Mouse (Mus musculus) limb, embryonic 15.5 days (tissue): ENCODE measurements around the gene Tacc3. TPM values are rescaled to one million over a fixed set of nuclear protein-coding genes. Genes with fewer than 3 reads are reported as not detected.

Experiments
- ATAC-seq: fragments of 200-750 bp; cut with Nextera tagmentation; 2 replicates; pipeline ENCODE4 v1.8.0; 2017; ENCODE audit warnings: low read depth, moderate TSS enrichment; ENCODE audit not compliant: insufficient number of reproducible peaks, low FRiP score, low TSS enrichment
- H3K27ac ChIP-seq: fragments of 300-500 bp; sonication (generic); 2 replicates; pipeline ENCODE4 v1.5.1; 2015; ENCODE audit warnings: moderate library complexity, mild to moderate bottlenecking, inconsistent platforms
- H3K27me3 ChIP-seq: fragments of 300-500 bp; sonication (generic); 2 replicates; pipeline ENCODE4 v1.6.1; 2015; ENCODE audit warnings: inconsistent platforms
- H3K36me3 ChIP-seq: fragments of 300-500 bp; sonication (generic); 2 replicates; pipeline ENCODE4 v1.6.1; 2015; ENCODE audit warnings: inconsistent platforms
- H3K4me1 ChIP-seq: fragments of 300-500 bp; sonication (generic); 2 replicates; pipeline ENCODE4 v1.6.1; 2015; ENCODE audit warnings: inconsistent platforms
- H3K4me2 ChIP-seq: fragments of 300-500 bp; sonication (generic); 2 replicates; pipeline ENCODE4 v1.6.1; 2015; ENCODE audit warnings: mild to moderate bottlenecking, inconsistent platforms
- H3K4me3 ChIP-seq: fragments of 300-500 bp; sonication (generic); 2 replicates; pipeline ENCODE4 v1.5.1; 2015; ENCODE audit warnings: mild to moderate bottlenecking, inconsistent platforms
- H3K9ac ChIP-seq: fragments of 300-500 bp; sonication (generic); 2 replicates; pipeline ENCODE4 v1.6.1; 2015; ENCODE audit warnings: inconsistent platforms
- H3K9me3 ChIP-seq: fragments of 300-500 bp; sonication (generic); 2 replicates; pipeline ENCODE4 v1.6.1; 2016; ENCODE audit warnings: inconsistent platforms
- WGBS: fragments of 180-500 bp; shearing (Covaris S2); methylation state at CpG from one replicate; pipeline ENCODE4 v1.1.7; 2015; 5-methylcytosine and 5-hydroxymethylcytosine counted together
- polyA plus RNA-seq: library from polyadenylated mRNA; unstranded; fragments of >200 nt; fragmentation: Nextera tagmentation; extraction: Ambion mirVana; gene quantifications from 2 replicates; pipeline ENCODE4 v1.2.1, GENCODE M21; 2015

Gene Tacc3
- 150 and 151 TPM in 2 replicates for polyA plus RNA-seq

GRCm38 (mm10) chr5:33657787-33658663, at the start of gene Tacc3, which contains the start of gene Tmem129:
Gene Tacc3 (plus strand): TSS chr5:33658128.
Gene Tmem129 (minus strand): TSS chr5:33658416.
- ATAC-seq: peak; percentile 98

DNA sequence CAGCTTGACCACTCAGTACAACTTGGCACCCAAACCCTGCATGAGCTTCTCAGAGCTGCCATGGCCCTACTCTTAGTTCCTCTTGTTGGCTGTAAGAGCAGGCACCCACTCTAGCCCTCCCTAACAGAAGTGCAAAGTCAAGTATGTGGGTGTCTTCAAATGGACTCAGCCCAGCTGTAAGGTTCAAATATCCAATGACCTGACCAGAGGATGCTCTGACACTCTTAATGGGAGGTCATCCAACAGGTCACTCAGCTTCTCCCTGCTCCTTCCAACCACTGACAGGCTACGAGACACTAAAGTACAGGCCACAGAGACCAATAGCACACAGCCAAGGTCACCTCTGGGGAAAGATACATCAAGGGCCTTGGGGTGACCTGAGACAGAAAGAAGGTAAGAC, 48.7 kb upstream of the Tacc3 start:
- 81% methylated on average over 1 of the region's 1 CpGs for WGBS
- Histone ChIP-seq H3K9me3 (no peaks in the 10 kb centered on the region), H3K4me2 (no peak overlapping the region), H3K27me3 (no peaks in the 10 kb centered on the region), H3K4me3 (no peak overlapping the region), H3K27ac (no peak overlapping the region), H3K4me1 (0 out of 2 replicates have a peak, but pooled peaks cover 4% of the 10 kb centered on the region), H3K36me3 (peaks cover 66% of the 10 kb centered on the region), H3K9ac (no peak overlapping the region)
- ATAC-seq: no peak

More at GRCm38 (mm10) chr5:33657787-33658663, at the start of gene Tacc3, which contains the start of gene Tmem129:
- peaks cover 37% of the 10 kb centered on the region for H3K4me1 ChIP-seq
- H3K4me2 ChIP-seq: peak within 1 kb of the TSS; percentile 84
- WGBS: 1% methylated on average over 60 of the region's 60 CpGs
- H3K27me3 ChIP-seq: no peaks in the 10 kb centered on the region
- H3K9me3 ChIP-seq: no peaks in the 10 kb centered on the region
- H3K4me3 ChIP-seq: peak within 1 kb of the TSS; percentile 71
- peak within 1 kb of the TSS; percentile 60 for H3K9ac ChIP-seq
- peak within 1 kb of the TSS; percentile 97 for H3K27ac ChIP-seq
- peaks cover 37% of the 10 kb centered on the region for H3K36me3 ChIP-seq

DNA sequence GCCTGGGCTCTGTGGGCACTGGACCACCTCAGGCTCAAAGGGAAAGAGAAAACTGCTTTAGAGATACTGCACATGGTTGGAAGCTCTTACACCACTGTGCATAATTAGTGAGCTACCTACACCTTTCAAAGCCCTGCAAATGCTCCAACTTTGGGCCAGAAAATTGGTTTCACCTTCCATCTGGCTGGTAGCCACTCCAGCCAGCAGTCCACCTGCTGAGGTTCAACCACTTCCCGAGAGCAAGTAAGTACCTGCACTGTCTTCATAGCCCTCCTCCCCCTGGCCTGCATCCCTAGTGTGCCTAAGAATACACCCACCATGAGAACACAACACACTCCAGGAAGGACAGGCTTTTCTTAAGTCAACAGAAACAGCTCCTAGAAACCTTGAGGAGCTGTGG, 46.1 kb upstream of the Tacc3 start:
- Histone ChIP-seq H3K4me2 (no peak overlapping the region), H3K27me3 (no peaks in the 10 kb centered on the region), H3K4me1 (0 out of 2 replicates have a peak, but pooled peaks cover 2% of the 10 kb centered on the region), H3K4me3 (no peak overlapping the region), H3K36me3 (peaks cover 60% of the 10 kb centered on the region), H3K9me3 (no peaks in the 10 kb centered on the region), H3K27ac (no peak overlapping the region), H3K9ac (no peak overlapping the region)
- WGBS: 97% methylated on average over 1 of the region's 1 CpGs
- ATAC-seq: no peak

DNA sequence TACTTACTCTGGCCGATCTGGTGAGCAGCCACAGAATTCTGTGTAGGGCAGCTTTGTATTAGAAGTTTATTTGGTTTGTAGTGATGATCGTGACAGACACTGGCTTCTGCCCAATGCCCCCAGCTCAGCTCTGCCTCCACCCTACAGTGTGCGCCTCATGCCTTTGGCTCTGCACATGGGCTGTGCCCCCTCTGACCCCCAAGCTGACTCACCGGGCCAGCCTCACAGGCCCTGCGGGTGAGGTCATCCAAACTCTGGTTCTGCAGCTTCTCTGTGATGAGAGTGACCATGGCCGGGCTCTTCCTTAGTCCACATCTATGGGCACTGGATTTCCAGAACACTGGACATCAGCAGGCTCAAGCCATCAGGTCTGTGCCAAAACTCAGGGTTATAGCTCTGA, 43.5 kb upstream of the Tacc3 start:
- Histone ChIP-seq H3K9ac (no peak overlapping the region), H3K4me2 (no peak overlapping the region), H3K9me3 (no peaks in the 10 kb centered on the region), H3K4me1 (no peaks in the 10 kb centered on the region), H3K4me3 (no peak overlapping the region), H3K36me3 (peaks cover 35% of the 10 kb centered on the region), H3K27me3 (no peaks in the 10 kb centered on the region), H3K27ac (no peak overlapping the region)
- no peak for ATAC-seq
- 93% methylated on average over 6 of the region's 6 CpGs for WGBS

- no peaks in the 10 kb centered on the region for H3K27me3 ChIP-seq
- H3K36me3 ChIP-seq: no peaks in the 10 kb centered on the region
- no peak overlapping the region for H3K27ac ChIP-seq
- H3K4me3 ChIP-seq: no peak overlapping the region
- WGBS: 75% methylated on average over 2 of the region's 2 CpGs
- no peak for ATAC-seq
- no peak overlapping the region for H3K4me2 ChIP-seq
- H3K9ac ChIP-seq: no peak overlapping the region
- peaks cover 1% of the 10 kb centered on the region; the same call in 1 of the 2 replicates for H3K4me1 ChIP-seq
- no peaks in the 10 kb centered on the region for H3K9me3 ChIP-seq
These were observed 35.3 kb upstream of the Tacc3 start for GRCm38 (mm10) chr5:33622671-33623070.

- Histone ChIP-seq H3K4me2 (no peak overlapping the region), H3K9ac (no peak overlapping the region), H3K27ac (no peak overlapping the region), H3K9me3 (no peaks in the 10 kb centered on the region), H3K4me1 (peaks cover 8% of the 10 kb centered on the region), H3K4me3 (no peak overlapping the region), H3K27me3 (no peaks in the 10 kb centered on the region), H3K36me3 (no peaks in the 10 kb centered on the region)
- WGBS: 77% methylated on average over 3 of the region's 3 CpGs
- no peak for ATAC-seq
These were observed 34.2 kb upstream of the Tacc3 start for GRCm38 (mm10) chr5:33623766-33624165.

GRCm38 (mm10) chr5:33627968-33628367, 30.0 kb upstream of the Tacc3 start:
- no peaks in the 10 kb centered on the region for H3K9me3 ChIP-seq
- H3K9ac ChIP-seq: no peak overlapping the region
- peak overlapping the region; percentile 87 for H3K4me3 ChIP-seq
- H3K4me1 ChIP-seq: peaks cover 20% of the 10 kb centered on the region
- no peaks in the 10 kb centered on the region for H3K27me3 ChIP-seq
- no peak overlapping the region for H3K27ac ChIP-seq
- H3K4me2 ChIP-seq: peak overlapping the region; percentile 84
- WGBS: 33% methylated on average over 4 of the region's 4 CpGs
- ATAC-seq: no peak
- H3K36me3 ChIP-seq: no peaks in the 10 kb centered on the region

DNA sequence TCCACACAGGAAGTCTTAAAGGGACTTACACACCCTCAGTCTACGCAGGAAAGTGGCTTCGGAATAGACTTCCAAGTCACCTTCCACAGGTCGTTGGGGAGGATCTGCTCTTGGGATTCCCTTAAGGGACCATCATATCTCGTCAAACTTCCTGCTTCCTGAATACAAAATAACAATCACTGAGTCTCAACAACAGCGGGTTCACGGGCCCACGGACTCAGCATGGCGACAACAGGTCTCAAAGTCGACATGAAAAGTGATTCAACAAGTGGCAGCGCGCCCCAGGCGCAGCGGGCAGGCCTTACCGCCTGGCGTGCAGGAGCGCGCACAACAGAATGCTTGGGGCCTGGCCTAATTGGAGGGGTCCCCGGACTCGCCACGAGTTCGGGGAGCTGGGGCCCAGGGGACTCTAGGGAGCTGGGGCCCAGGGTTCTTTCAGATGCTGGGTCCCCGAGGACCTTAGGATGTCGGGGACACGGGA, 29.1 kb upstream of the Tacc3 start:
- H3K9me3 ChIP-seq: no peaks in the 10 kb centered on the region
- H3K27ac ChIP-seq: peak overlapping the region; percentile 92
- H3K9ac ChIP-seq: peak overlapping the region; percentile 87
- H3K4me1 ChIP-seq: peaks cover 20% of the 10 kb centered on the region
- H3K36me3 ChIP-seq: no peaks in the 10 kb centered on the region
- ATAC-seq: peak; percentile 3; the same call in 1 of the 2 replicates
- peak overlapping the region; percentile 87 for H3K4me3 ChIP-seq
- H3K27me3 ChIP-seq: no peaks in the 10 kb centered on the region
- peak overlapping the region; percentile 84 for H3K4me2 ChIP-seq
- WGBS: under 1% methylated on average over 24 of the region's 24 CpGs

- Histone ChIP-seq H3K4me2 (peak within 1 kb of the TSS; percentile 84), H3K9ac (peak within 1 kb of the TSS; percentile 87), H3K27ac (peak within 1 kb of the TSS; percentile 92), H3K36me3 (no peaks in the 10 kb centered on the region), H3K4me3 (peak within 1 kb of the TSS; percentile 87), H3K27me3 (no peaks in the 10 kb centered on the region), H3K9me3 (no peaks in the 10 kb centered on the region), H3K4me1 (peaks cover 20% of the 10 kb centered on the region)
- WGBS: under 1% methylated on average over 87 of the region's 99 CpGs
- ATAC-seq: peak; percentile 95
These were observed 28.5 kb upstream of the Tacc3 start, which contains the start of the genes Fam53a and Gm9903 for GRCm38 (mm10) chr5:33629301-33629987. Gene Fam53a (minus strand): TSS chr5:33629635. Gene Gm9903 (plus strand): TSS chr5:33629925.

GRCm38 (mm10) chr5:33630061-33630460, 27.9 kb upstream of the Tacc3 start:
- peaks cover 4% of the 10 kb centered on the region; the same call in 1 of the 2 replicates for H3K36me3 ChIP-seq
- peak overlapping the region; percentile 71 for H3K4me2 ChIP-seq
- H3K4me1 ChIP-seq: peaks cover 20% of the 10 kb centered on the region
- peak overlapping the region; percentile 87 for H3K4me3 ChIP-seq
- no peak for ATAC-seq
- 1% methylated on average over 9 of the region's 9 CpGs for WGBS
- no peaks in the 10 kb centered on the region for H3K27me3 ChIP-seq
- no peaks in the 10 kb centered on the region for H3K9me3 ChIP-seq
- peak overlapping the region; percentile 33 for H3K9ac ChIP-seq
- peak overlapping the region; percentile 80 for H3K27ac ChIP-seq

- Histone ChIP-seq H3K27ac (peak overlapping the region; percentile 80; the same call in 1 of the 2 replicates), H3K36me3 (peaks cover 4% of the 10 kb centered on the region; the same call in 1 of the 2 replicates), H3K27me3 (no peaks in the 10 kb centered on the region), H3K4me1 (peaks cover 20% of the 10 kb centered on the region), H3K9ac (peak overlapping the region; percentile 17; the same call in 1 of the 2 replicates), H3K4me3 (peak overlapping the region; percentile 87; the same call in 1 of the 2 replicates), H3K4me2 (peak overlapping the region; percentile 71), H3K9me3 (no peaks in the 10 kb centered on the region)
- ATAC-seq: no peak
- 35% methylated on average over 4 of the region's 4 CpGs for WGBS
These were observed 27.3 kb upstream of the Tacc3 start for GRCm38 (mm10) chr5:33630615-33631014.
